Mouse (Mus musculus) stomach, embryonic 15.5 days (tissue): ENCODE results near the gene Sept9. TPM values are rescaled to one million over a fixed set of nuclear protein-coding genes. Genes with fewer than 3 reads are reported as not detected.

Source experiments
- ATAC-seq: fragments of 200-750 bp; cut with Nextera tagmentation; 2 replicates; pipeline ENCODE4 v1.8.0; 2017; ENCODE audit warnings: low read depth, moderate number of reproducible peaks, moderate TSS enrichment; ENCODE audit not compliant: insufficient read depth, low FRiP score
- H3K27ac ChIP-seq: fragments of 300-500 bp; sonication (generic); 2 replicates; pipeline ENCODE4 v1.5.1; 2015; ENCODE audit warnings: mild to moderate bottlenecking, inconsistent platforms
- H3K27me3 ChIP-seq: fragments of 300-500 bp; sonication (generic); replicated peaks from 2 replicates; pipeline ENCODE4 v1.6.1; 2015; ENCODE audit warnings: inconsistent platforms
- H3K36me3 ChIP-seq: fragments of 300-500 bp; sonication (generic); 2 replicates; pipeline ENCODE4 v1.6.1; 2015; ENCODE audit warnings: inconsistent platforms
- H3K4me1 ChIP-seq: fragments of 300-500 bp; sonication (generic); 2 replicates; pipeline ENCODE4 v1.6.1; 2015; ENCODE audit warnings: inconsistent platforms
- H3K4me2 ChIP-seq: fragments of 300-500 bp; sonication (generic); 2 replicates; pipeline ENCODE4 v1.6.1; 2015; ENCODE audit warnings: mild to moderate bottlenecking, inconsistent platforms
- H3K4me3 ChIP-seq: fragments of 300-500 bp; sonication (generic); replicated peaks from 2 replicates; pipeline ENCODE4 v1.5.1; 2015; ENCODE audit warnings: inconsistent platforms
- H3K9ac ChIP-seq: fragments of 300-500 bp; sonication (generic); 2 replicates; pipeline ENCODE4 v1.6.1; 2015; ENCODE audit warnings: inconsistent platforms
- H3K9me3 ChIP-seq: fragments of 300-500 bp; sonication (generic); 2 replicates; pipeline ENCODE4 v1.6.1; 2016; ENCODE audit warnings: inconsistent platforms
- WGBS: fragments of 180-500 bp; shearing (Covaris S2); methylation state at CpG from one replicate; pipeline ENCODE4 v1.1.7; 2015; 5-methylcytosine and 5-hydroxymethylcytosine counted together
- polyA plus RNA-seq: library from polyadenylated mRNA; unstranded; fragments of >200 nt; fragmentation: Nextera tagmentation; extraction: Ambion mirVana; gene quantifications from 2 replicates; pipeline ENCODE4 v1.2.1, GENCODE M21; 2015

Sept9 gene
- polyA plus RNA-seq, 1 experiment from 2014 or later, result 107 TPM

DNA sequence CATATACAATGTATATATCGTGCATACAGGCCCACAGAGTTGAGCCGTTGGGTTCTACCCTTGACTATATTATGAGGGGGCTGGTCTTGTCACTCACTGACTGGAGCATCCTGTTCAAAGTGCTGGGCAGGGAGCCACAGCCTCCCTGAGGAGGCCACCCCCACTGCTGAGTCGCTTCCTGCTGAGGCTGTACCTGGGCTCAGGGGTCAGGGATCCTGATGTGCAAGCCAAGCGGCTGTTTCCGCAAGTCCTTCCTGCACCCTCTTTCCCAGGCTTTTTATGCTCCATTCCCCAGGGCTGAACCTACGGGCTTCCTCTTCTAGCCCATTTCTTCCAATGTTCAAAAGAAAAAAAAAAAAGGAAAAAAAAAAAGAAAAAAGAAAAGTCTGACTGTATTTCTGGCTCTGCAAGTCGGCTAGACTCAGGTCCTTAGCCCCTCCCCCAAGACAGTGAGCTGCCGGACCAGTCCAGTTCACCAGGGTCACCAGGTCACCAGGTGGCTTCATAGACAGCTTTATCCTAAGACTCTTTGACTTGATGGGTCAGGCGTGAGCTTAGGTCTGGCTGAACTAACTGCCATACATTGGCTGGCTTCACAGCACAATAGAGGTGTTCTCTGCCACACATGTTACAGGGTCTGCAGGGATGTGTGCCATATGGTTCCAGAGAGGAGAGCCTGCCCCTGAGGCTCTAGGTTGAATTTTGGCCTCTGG is 63.8 kb downstream of the Sept9 start:
- H3K27ac ChIP-seq, result no peak overlapping the region
- H3K9ac ChIP-seq, result no peak overlapping the region
- 52% methylated on average over 9 of the region's 9 CpGs for WGBS
- H3K4me1 ChIP-seq, result peaks cover 34% of the 10 kb centered on the region
- ATAC-seq, result no peak
- H3K4me3 ChIP-seq, result no peak overlapping the region
- H3K36me3 ChIP-seq, result no peaks in the 10 kb centered on the region
- no peaks in the 10 kb centered on the region for H3K27me3 ChIP-seq
- H3K9me3 ChIP-seq, result no peaks in the 10 kb centered on the region
- no peak overlapping the region; the same call in 1 of the 2 replicates for H3K4me2 ChIP-seq

DNA sequence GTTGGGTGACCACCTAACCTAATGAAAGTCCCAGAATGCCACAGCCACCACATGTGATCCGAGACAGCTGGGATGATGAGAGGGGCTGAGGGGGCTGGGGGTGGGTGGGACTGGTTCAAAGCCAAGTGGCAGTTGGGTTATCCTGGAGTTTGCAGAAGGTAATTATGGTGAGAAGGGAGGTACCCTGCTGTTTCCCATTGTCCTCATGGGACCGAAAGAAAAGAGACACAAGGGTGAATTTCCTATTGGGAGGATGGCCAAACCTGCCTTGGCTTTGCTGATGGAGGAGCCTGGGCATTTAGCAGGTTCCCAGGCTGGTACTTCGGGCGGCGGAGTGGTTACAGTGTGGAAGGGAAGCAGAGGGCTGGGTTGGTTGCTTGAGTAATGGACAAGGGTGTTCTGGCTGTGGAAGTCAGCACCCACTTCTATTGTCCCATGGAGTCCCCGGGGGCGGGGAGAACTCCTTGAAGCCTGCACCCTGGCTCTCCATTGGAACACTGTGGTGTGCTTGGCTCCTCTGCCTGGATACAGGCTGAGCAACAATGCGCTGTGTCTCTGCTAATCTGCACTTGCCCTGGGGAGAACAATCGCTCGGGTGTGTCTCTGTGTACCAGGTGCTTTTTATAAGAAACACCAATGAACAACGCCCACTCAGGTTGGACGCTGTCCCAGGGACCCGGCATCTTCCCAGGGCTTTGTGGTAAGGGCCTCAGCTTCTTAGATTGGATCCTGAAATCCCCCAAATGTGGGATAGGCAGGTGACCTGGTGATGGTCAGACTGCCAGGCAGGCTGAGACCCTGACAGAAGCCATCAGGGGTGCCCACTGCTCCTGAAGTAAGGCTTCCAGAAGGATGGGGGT is 64.9 kb downstream of the Sept9 start:
- Histone ChIP-seq H3K4me1 (peaks cover 45% of the 10 kb centered on the region), H3K27ac (peak overlapping the region; percentile 88), H3K9ac (no peak overlapping the region), H3K27me3 (no peaks in the 10 kb centered on the region), H3K36me3 (no peaks in the 10 kb centered on the region), H3K4me2 (peak overlapping the region; percentile 17; the same call in 1 of the 2 replicates), H3K9me3 (no peaks in the 10 kb centered on the region), H3K4me3 (no peak overlapping the region)
- 56% methylated on average over 13 of the region's 13 CpGs for WGBS
- no peak for ATAC-seq

DNA sequence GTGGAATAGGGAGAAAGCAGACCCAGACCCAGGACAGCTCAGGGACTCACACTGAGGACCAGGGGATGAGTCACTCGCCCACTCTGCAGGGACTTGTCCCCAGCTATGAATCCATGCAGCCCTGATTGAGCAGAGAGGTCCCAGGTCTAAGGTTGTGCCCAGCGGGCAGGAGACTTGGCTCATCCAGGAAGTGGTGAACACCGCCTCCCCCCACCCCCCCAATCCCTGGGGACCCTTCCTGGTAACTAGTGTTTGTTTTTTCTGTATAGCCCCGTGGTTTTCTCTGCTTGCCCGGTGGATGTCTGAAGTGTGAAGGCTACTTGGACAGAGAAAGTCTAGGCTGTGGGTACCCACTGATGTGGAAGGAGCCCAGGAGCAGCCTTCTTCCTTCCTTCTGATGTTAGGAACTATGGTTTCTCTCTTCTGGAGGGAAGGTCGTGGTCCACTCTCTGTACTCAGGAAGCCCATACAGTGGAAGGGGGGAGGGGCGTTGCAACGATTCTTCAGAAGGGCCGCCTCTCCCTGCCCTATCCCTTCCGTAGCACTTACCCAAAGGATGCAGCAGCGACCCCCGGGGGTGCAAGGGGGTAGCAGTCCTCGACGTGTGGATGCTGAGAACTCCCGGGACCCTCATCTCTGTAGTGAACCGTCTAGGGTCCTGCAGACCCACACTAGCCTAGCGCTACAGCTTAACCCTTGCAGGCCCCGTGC is 66.0 kb downstream of the Sept9 start:
- H3K4me3 ChIP-seq, result peak overlapping the region; percentile 72
- H3K4me1 ChIP-seq, result peaks cover 48% of the 10 kb centered on the region
- peak; percentile 28 for ATAC-seq
- H3K9ac ChIP-seq, result no peak overlapping the region
- H3K9me3 ChIP-seq, result no peaks in the 10 kb centered on the region
- WGBS, result 2% methylated on average over 18 of the region's 18 CpGs
- peak overlapping the region; percentile 88 for H3K27ac ChIP-seq
- H3K27me3 ChIP-seq, result no peaks in the 10 kb centered on the region
- no peaks in the 10 kb centered on the region for H3K36me3 ChIP-seq
- peak overlapping the region; percentile 81 for H3K4me2 ChIP-seq

DNA sequence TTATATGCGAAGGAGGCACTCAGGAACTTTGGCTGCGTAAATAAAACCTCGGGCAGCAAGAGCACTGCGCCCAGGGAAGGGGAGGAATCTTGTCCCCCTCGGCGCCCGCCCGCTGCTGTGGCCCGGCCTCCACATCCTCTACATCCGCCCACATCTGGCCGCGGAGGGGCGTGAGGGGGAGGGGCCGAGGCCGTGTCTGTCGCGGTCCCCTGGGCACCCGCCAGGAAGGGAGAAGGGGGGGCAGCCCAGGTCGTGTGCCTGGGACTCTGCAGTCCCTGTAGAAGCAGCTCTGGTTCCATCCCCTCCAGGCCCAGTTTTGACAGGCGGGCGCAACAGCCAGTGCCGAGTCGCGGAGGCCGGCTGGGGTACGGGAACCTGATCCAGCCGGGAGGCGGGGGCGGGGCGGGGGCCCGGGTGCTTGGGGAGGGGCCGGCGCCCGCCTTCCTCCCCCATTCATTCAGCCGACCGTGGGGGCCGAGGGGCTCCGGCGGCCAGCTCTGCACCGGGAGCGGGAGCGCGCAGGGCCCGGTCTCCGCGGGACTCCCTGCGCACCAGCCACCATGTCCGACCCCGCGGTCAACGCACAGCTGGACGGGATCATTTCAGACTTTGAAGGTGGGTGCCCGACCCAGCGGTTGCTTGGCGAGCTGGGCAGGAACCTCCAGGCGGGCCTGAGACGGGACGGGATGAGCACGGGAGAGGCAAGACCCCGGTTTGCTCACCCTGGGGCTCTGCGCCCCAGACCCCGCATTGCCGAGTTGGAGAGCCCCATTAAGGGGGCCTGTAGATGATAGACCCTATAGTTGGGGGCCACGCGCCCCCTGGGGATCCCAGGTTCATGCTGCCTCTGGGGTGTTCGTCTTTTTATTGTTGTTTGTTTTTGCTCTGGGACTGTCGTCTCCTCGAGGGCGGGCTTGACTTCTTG is 66.8 kb downstream of the Sept9 start:
- Histone ChIP-seq H3K27ac (peak overlapping the region; percentile 88), H3K27me3 (no peaks in the 10 kb centered on the region)

DNA sequence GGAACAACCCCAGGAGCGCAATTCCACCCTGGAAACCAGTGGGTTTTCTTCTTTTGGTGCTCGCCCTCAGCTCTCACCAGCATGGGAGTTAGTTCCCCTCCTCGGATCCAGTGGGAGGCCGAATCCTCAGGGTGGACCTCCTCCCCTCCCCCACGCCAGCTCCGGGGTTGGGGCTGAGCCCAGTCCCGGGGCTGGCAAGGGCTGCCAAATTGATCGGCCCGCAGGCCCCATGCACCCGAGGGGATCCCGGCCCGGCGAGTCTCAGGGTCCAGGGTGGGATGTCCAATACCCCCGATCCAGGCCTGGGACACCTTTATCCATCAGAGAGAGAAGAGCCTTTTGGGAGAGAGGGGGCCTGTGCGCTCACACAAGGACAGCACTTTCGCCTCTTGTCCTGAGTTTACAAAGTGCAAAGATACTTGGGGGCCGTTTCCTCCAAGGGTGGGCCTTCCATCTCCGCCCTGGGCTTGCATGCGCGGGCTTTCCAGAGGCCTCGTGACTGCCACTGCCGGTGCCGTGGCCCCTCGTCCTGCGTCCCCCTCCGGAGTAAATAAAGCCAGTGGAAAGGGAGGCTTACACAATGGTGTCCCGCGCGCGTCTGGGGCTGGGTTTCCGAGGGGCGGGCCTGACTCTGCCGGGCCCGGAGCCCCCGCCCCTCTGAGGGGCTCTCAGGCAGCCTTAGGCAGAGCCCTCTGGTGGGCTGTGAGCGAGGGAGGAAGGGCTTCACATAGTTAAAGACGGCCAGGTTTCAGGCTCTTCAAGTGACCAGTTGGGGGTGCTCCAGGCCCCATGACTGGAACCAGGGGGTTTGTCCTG is 67.7 kb downstream of the Sept9 start:
- H3K9ac ChIP-seq, result peak overlapping the region; percentile 61
- WGBS, result under 1% methylated on average over 37 of the region's 37 CpGs
- peaks cover 53% of the 10 kb centered on the region for H3K4me1 ChIP-seq
- peak overlapping the region; percentile 72 for H3K4me3 ChIP-seq
- peak; percentile 47; the same call in 1 of the 2 replicates for ATAC-seq
- H3K27me3 ChIP-seq, result no peaks in the 10 kb centered on the region
- peak overlapping the region; percentile 88 for H3K27ac ChIP-seq
- no peaks in the 10 kb centered on the region for H3K9me3 ChIP-seq
- peak overlapping the region; percentile 81 for H3K4me2 ChIP-seq
- H3K36me3 ChIP-seq, result no peaks in the 10 kb centered on the region

More for the DNA sequence above, 66.8 kb downstream of the Sept9 start:
- peak overlapping the region; percentile 81 for H3K4me2 ChIP-seq
- H3K9ac ChIP-seq, result peak overlapping the region; percentile 61
- H3K4me1 ChIP-seq, result peaks cover 48% of the 10 kb centered on the region
- no peaks in the 10 kb centered on the region for H3K36me3 ChIP-seq
- ATAC-seq, result peak; percentile 78
- H3K9me3 ChIP-seq, result no peaks in the 10 kb centered on the region
- WGBS, result under 1% methylated on average over 65 of the region's 69 CpGs
- H3K4me3 ChIP-seq, result peak overlapping the region; percentile 72

DNA sequence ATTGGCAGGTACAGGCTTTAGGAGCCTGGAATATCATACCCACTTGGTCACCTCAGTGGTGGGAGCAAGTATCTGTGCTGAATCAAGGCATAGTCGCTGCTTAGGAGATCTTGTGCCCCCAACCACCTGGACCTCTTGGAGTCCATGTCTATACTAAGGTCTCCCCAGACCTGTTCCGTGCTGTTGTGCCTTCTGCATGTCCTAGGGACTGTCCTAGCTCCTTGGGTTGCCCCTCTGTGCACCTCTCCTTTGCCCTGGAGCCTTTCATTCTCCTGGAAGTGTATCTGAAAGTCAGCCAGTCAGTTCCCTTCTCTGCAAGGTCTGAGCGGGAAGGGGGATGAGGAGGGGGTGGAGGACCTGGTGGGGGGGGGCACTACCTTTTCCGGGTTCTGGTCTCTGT is 68.4 kb downstream of the Sept9 start:
- Histone ChIP-seq H3K4me2 (peak overlapping the region; percentile 81), H3K9ac (peak overlapping the region; percentile 19; the same call in 1 of the 2 replicates), H3K27me3 (no peaks in the 10 kb centered on the region), H3K9me3 (no peaks in the 10 kb centered on the region), H3K36me3 (no peaks in the 10 kb centered on the region), H3K4me1 (peaks cover 53% of the 10 kb centered on the region), H3K27ac (peak overlapping the region; percentile 88), H3K4me3 (peak overlapping the region; percentile 72)
- ATAC-seq, result no peak
- 6% methylated on average over 4 of the region's 4 CpGs for WGBS

DNA sequence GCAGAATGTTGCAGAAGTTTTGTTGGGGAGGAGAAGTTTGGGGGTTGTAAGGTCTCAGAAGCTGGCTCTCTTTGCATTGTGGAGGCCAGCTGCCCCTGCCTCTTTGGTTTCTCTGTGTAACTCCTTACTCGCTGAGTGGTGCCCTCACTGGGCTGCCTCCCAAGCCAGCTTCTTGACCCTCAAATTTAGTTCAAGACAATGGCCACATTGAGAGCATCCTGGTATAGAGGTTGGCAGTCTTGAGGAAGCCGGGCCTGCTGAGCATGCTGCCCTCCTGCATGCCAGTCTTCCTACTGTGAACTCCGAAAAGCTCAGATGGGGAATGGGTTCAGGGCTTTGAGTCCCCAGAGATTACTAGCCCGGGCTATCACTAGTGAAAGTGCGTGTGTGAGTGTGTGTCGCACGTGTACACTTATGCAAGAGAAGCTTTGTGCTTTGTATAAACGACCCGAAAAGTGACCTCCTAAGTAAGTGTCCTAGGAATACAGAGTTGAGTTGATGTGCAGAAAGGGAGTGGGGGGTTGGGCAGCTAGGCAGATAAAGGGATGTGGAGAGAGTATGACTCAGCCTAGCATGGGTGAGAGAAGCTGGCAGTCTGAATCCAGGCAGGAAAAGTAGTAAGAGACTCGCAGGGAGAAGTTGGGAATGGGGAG is 69.0 kb downstream of the Sept9 start:
- Histone ChIP-seq H3K36me3 (no peaks in the 10 kb centered on the region), H3K9ac (no peak overlapping the region; the same call in 1 of the 2 replicates), H3K27ac (peak overlapping the region; percentile 88), H3K27me3 (no peaks in the 10 kb centered on the region), H3K9me3 (no peaks in the 10 kb centered on the region), H3K4me3 (peak overlapping the region; percentile 72), H3K4me1 (peaks cover 58% of the 10 kb centered on the region), H3K4me2 (peak overlapping the region; percentile 81)
- WGBS, result 36% methylated on average over 10 of the region's 10 CpGs
- ATAC-seq, result no peak

DNA sequence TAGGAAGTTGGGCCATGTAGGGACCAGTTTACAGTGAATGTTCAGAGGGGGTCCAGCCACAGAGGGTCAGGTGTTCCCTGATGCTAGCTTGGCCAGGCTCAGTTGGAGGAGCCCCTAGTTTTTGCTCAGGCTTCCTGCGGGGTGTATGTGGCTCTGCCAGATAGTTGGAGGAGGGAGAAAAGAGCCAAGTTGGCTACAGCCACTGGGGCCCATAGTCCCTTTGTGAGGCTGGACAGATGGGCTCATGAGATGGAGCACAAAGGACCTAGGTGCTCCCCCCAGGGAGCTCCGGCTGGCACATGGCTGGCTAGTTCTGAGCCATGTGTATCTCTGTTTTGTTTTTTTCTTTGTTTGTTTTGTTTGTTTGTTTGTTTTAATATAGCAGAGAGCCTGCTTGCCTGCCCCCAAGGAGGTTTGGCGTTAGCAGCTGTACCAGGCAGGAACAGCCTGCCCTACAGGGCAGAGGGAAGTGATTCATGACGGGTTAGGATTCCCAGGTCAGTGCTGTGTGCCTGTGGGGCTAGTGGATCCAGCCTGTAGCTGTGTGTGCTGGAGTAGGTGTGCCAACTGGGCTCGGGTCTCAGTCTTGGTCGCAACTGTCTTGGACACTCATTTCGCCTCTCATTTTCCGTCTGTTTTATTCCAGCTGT is 69.7 kb downstream of the Sept9 start:
- Histone ChIP-seq H3K36me3 (no peaks in the 10 kb centered on the region), H3K4me2 (peak overlapping the region; percentile 81; the same call in 1 of the 2 replicates), H3K4me1 (peaks cover 58% of the 10 kb centered on the region), H3K27ac (peak overlapping the region; percentile 48; the same call in 1 of the 2 replicates), H3K9me3 (no peaks in the 10 kb centered on the region), H3K9ac (peak overlapping the region; percentile 29; the same call in 1 of the 2 replicates), H3K4me3 (no peak overlapping the region), H3K27me3 (no peaks in the 10 kb centered on the region)
- WGBS, result 56% methylated on average over 8 of the region's 8 CpGs
- ATAC-seq, result no peak

DNA sequence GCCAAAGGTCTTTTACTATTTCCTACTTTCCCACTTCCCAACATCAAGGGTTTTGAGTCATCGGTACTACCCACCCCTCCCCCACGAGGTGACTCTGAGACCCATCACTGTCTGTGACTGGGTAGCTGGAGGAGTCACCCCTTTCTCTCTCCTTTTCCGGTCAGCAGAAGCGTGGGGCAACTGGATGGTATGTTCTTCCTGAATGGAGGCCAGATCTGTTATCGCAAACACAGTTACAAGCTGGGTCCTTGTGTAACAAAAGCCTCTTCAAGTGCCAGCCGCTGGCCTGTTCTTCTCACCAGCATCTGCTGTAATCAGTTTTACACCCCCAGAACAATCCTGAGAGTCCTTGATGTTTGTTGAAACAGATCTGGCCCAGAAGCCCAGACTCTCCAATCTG is 70.5 kb downstream of the Sept9 start:
- no peaks in the 10 kb centered on the region for H3K36me3 ChIP-seq
- no peak overlapping the region for H3K4me3 ChIP-seq
- H3K4me2 ChIP-seq, result no peak overlapping the region
- H3K4me1 ChIP-seq, result peaks cover 57% of the 10 kb centered on the region
- no peak for ATAC-seq
- WGBS, result 43% methylated on average over 6 of the region's 6 CpGs
- no peak overlapping the region for H3K27ac ChIP-seq
- H3K9me3 ChIP-seq, result no peaks in the 10 kb centered on the region
- no peaks in the 10 kb centered on the region for H3K27me3 ChIP-seq
- no peak overlapping the region for H3K9ac ChIP-seq

DNA sequence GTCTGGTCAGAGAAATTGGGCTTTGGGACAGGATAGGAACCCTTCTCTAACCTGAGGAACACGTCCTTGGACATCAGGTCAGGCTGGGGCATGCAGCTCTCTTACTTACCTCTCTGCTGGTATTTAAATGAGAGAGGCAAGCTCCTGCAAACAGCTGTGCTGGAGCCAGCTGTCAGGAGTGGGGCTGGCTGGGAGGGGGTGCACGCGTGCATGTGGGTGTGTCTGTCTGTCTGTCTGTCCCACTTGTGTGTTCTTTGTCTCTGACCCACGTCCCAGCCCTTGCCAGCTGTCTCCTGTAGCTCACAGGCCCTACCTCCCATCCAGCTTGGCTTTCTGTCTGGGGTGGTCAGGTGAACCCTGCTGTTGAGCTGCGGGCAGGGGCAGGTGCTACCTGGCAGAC is 75.5 kb downstream of the Sept9 start:
- no peak for ATAC-seq
- H3K9me3 ChIP-seq, result no peaks in the 10 kb centered on the region
- no peak overlapping the region for H3K9ac ChIP-seq
- no peak overlapping the region for H3K4me3 ChIP-seq
- 49% methylated on average over 5 of the region's 5 CpGs for WGBS
- H3K27me3 ChIP-seq, result no peaks in the 10 kb centered on the region
- no peak overlapping the region for H3K27ac ChIP-seq
- no peaks in the 10 kb centered on the region for H3K36me3 ChIP-seq
- H3K4me2 ChIP-seq, result no peak overlapping the region
- H3K4me1 ChIP-seq, result peaks cover 68% of the 10 kb centered on the region
